Mouse (Mus musculus) testis, adult 2 months (tissue): ENCODE measurements at regions not wholly inside any gene's neighbourhood (a gene's known extent, or its start where the extent isn't known, plus 50 kb on each side); places are given as distances from the start of the nearest gene placed in this dataset.

Experiments used
- CTCF ChIP-seq: fragments of 200-500 bp; IDR thresholded peaks from 2 replicates; pipeline ENCODE4 v1.5.1; 2012; ENCODE audit warnings: low read depth, mild to moderate bottlenecking, inconsistent platforms, low read length, moderate library complexity; ENCODE audit not compliant: control insufficient read depth, insufficient read depth, insufficient replicate concordance
- POLR2A ChIP-seq: fragments of 200-500 bp; IDR thresholded peaks from 2 replicates; pipeline ENCODE4 v1.6.1; 2012; ENCODE audit warnings: low read depth, mild to moderate bottlenecking, inconsistent platforms, low read length, moderate library complexity; ENCODE audit not compliant: control insufficient read depth

GRCm38 (mm10) chr10:19531452-19531851, 60.3 kb upstream of the Ifngr1 start:
- TF ChIP-seq CTCF = no peak
- TF ChIP-seq POLR2A = no peak
